Mouse (Mus musculus) cortical plate, adult 2 months (tissue): ENCODE data around the gene Hao1. TPM values are rescaled to one million over a fixed set of nuclear protein-coding genes. Genes with fewer than 3 reads are reported as not detected.

Experiments
- H3K27ac ChIP-seq: fragments of 200-500 bp; 2 replicates; pipeline ENCODE4 v1.5.1; 2012; ENCODE audit warnings: low read length, control low read depth, inconsistent platforms; ENCODE audit not compliant: insufficient read depth
- H3K4me1 ChIP-seq: fragments of 200-500 bp; 2 replicates; pipeline ENCODE4 v1.6.1; 2011; ENCODE audit warnings: low read length; ENCODE audit not compliant: control insufficient read depth, insufficient read depth
- H3K4me3 ChIP-seq: fragments of 200-500 bp; 2 replicates; pipeline ENCODE4 v1.5.1; 2011; ENCODE audit warnings: mild to moderate bottlenecking, low read length, control low read depth; ENCODE audit not compliant: insufficient read depth
- CTCF ChIP-seq: fragments of 200-500 bp; IDR thresholded peaks from 2 replicates; pipeline ENCODE4 v1.5.1; 2011; ENCODE audit warnings: mild to moderate bottlenecking, control low read depth, low read length; ENCODE audit not compliant: insufficient read depth; ENCODE audit errors: extremely low read depth
- POLR2A ChIP-seq: fragments of 200-500 bp; IDR thresholded peaks from 2 replicates; pipeline ENCODE4 v1.6.1; 2011; ENCODE audit warnings: mild to moderate bottlenecking, low read length, control low read depth; ENCODE audit not compliant: insufficient read depth; ENCODE audit errors: extremely low read depth
- polyA plus RNA-seq: library from polyadenylated mRNA; depleted of rRNA; stranded (reverse); fragments of >200 nt; gene quantifications from 2 replicates; pipeline ENCODE4 v1.2.3, GENCODE M21; 2012; rRNA removed

Hao1 gene
- polyA plus RNA-seq, result 0.04 and 0.08 TPM in 2 replicates

DNA sequence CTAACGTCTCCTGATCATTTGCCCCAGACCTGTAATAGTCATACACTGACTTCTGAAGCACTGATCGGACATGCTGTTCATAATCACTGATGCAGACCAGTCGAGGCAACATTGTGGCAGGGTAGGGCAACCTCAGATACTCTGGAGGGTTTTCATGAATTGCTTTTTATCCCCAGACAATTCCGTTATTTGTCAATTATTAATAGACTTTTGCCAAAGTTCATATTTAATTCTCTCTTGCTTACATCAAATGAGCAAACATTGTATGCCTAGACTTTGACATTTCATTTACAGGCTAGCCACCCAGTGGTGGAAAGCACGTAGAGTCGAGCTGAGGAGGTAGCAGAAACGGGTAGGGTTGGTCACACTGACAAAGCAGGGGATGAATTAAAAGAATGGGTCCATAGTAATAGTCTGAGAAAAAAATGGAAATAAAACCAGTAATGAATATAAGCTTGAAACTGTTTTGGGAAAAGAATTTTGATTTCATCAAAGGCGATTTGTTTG, at the start of gene Hao1:
Gene Hao1, minus strand, starts transcription at position 148 of the 507 bp plus-strand sequence.
- H3K4me1 ChIP-seq, result no peaks in the 10 kb centered on the region
- H3K27ac ChIP-seq, result no peak within 1 kb of the TSS
- no peak within 1 kb of the TSS for H3K4me3 ChIP-seq
- TF ChIP-seq CTCF, result no peak
- TF ChIP-seq POLR2A, result no peak

DNA sequence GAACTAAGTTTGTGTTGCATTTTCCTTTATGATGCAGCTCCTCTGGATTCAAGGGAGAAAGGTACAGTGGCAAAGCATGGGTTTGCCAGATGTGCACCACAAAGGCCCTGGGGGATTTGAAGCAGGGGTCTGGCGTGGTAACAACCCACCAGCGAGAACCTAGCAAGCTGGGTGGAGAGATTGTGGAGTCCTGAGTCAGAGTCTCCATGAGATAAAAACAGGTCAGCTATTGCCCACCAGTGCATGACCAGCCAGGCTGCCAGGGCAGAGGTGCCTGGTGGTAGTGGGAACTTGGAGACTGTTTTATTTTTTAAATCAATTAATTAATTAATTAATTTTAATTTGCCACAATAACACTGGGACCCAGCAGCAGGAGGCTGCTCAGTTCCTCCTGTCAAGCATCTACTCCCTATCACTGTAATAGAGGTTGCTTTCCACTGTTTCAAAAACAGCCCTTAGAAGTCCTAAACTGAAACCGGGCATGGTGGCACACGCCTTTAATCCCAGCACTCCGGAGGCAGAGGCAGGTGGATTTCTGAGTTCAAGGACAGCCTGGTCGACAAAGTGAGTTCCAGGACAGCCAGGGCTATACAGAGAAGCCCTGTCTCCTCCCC, 37.0 kb upstream of the Hao1 start:
- no peaks in the 10 kb centered on the region for H3K4me1 ChIP-seq
- no peak overlapping the region for H3K4me3 ChIP-seq
- TF ChIP-seq POLR2A, result no peak
- H3K27ac ChIP-seq, result no peak overlapping the region

- Histone ChIP-seq H3K4me1 (no peaks in the 10 kb centered on the region), H3K27ac (no peak overlapping the region), H3K4me3 (no peak overlapping the region)
- TF ChIP-seq POLR2A (no peak), CTCF (no peak)
These were observed 31.1 kb upstream of the Hao1 start for GRCm38 (mm10) chr2:134585243-134585642.

DNA sequence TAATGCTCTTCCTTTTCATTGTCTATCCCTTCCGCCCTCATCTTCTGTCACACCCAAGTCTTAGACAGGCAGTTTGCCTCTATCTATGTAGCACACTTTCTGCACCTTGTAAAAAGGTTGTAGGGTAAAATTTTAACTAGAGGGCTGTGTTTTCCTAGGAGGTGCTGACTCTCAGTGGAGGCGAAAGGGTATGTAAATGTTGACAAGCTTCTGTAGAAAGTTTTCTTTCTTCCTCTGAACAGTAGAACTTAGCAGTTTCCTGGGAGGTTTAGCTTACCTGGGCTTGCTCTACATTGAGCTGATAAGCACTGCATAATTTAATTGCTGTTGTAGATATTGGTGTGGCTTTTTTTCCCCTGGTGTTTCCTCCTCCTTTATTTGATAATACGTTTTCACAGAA, 5.3 kb upstream of the Hao1 start:
- TF ChIP-seq CTCF (no peak), POLR2A (no peak)
- Histone ChIP-seq H3K27ac (no peak overlapping the region), H3K4me1 (no peaks in the 10 kb centered on the region)

GRCm38 (mm10) chr2:134552358-134552757, 1.8 kb downstream of the Hao1 start:
- TF ChIP-seq POLR2A (no peak), CTCF (no peak)
- H3K27ac ChIP-seq, result no peak overlapping the region
- no peak overlapping the region for H3K4me3 ChIP-seq
- no peaks in the 10 kb centered on the region for H3K4me1 ChIP-seq

More for the DNA sequence above, 5.3 kb upstream of the Hao1 start:
- no peak overlapping the region for H3K4me3 ChIP-seq

DNA sequence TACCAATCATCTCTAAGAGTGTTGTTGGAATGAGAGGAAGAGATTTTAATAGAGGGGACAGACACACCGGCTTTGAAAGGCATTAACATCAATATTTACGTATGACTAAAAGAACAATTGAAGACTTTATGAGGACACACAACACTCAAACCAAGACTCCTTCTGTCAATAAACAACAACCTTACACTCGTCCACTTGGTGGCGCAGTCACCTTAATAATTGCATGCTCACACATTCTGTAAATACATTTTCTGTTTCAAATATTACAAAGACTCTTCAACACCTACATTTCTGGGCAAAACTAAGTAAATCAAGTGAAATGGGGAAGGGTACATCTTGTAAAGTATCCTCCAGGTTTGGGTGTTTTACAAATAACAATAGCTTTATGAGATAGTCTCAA, 4.4 kb downstream of the Hao1 start:
- no peak for TF ChIP-seq POLR2A
- TF ChIP-seq CTCF, result peak; percentile 43; the same call in 1 of the 2 replicates
- H3K4me3 ChIP-seq, result no peak overlapping the region
- no peak overlapping the region for H3K27ac ChIP-seq
- H3K4me1 ChIP-seq, result no peaks in the 10 kb centered on the region

- H3K4me3 ChIP-seq, result no peak overlapping the region
- no peak overlapping the region for H3K27ac ChIP-seq
- no peak for TF ChIP-seq POLR2A
- no peaks in the 10 kb centered on the region for H3K4me1 ChIP-seq
These were observed 9.1 kb downstream of the Hao1 start for GRCm38 (mm10) chr2:134545116-134545515.

- TF ChIP-seq POLR2A (no peak), CTCF (no peak)
- Histone ChIP-seq H3K4me3 (no peak overlapping the region), H3K27ac (no peak overlapping the region), H3K4me1 (no peaks in the 10 kb centered on the region)
These were observed 9.7 kb downstream of the Hao1 start for GRCm38 (mm10) chr2:134544321-134545065.

DNA sequence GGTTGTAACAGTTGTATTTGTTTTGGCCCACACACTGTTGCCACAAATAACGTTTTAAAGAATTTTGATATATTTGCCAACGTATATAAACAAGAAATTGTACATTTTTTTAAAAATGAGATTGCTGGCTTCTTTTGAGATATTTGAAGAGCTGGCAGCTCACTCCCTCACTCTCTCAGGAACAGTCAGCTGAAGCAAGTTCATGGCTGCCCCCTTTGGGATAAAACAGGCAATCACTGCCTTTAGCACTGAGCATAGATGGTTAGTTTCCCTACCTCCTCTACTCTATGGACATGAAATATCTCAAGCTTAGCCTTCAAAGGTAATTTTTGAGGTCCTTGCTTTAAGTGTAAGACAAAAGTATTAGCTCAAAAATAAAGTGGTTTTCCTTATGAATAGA, 10.7 kb downstream of the Hao1 start:
- Histone ChIP-seq H3K4me1 (no peaks in the 10 kb centered on the region), H3K4me3 (no peak overlapping the region), H3K27ac (no peak overlapping the region)
- TF ChIP-seq POLR2A (no peak), CTCF (peak; percentile 20; the same call in 1 of the 2 replicates)

DNA sequence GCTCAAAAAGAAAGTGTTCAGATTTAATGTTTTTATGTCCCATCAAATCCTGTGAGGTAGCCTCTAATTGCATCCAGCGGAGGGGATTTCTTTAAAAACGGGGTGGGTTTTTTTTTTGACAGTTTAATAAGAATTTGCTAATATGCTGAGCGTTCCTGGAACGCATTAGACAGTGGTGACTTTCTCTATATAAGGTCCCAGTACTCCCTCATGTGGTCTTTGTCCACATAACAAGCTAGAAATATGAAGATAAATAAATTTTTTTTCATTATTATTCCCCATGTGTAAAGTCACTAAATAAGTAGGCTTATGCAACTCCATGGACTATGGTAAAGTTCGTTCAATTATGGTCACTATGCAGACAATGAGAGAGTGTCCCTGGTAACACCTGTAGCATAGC, 13.1 kb downstream of the Hao1 start:
- no peak for TF ChIP-seq CTCF
- no peak for TF ChIP-seq POLR2A
- H3K27ac ChIP-seq, result no peak overlapping the region
- H3K4me3 ChIP-seq, result no peak overlapping the region
- H3K4me1 ChIP-seq, result no peaks in the 10 kb centered on the region
